Mouse (Mus musculus) heart, embryonic 11.5 days (tissue): Measurements from ENCODE around the gene Fam163b. TPM values are rescaled to one million over a fixed set of nuclear protein-coding genes. Genes with fewer than 3 reads are reported as not detected.

Source experiments
- ATAC-seq: fragments of 200-750 bp; cut with Nextera tagmentation; replicated peaks from 2 replicates; pipeline ENCODE4 v1.8.0; 2017; ENCODE audit warnings: moderate library complexity; ENCODE audit not compliant: insufficient number of reproducible peaks, low FRiP score, low TSS enrichment
- H3K27ac ChIP-seq: fragments of 300-500 bp; sonication (generic); 2 replicates; pipeline ENCODE4 v1.5.1; 2014; ENCODE audit warnings: mild to moderate bottlenecking, low read depth, low read length
- H3K27me3 ChIP-seq: fragments of 300-500 bp; sonication (generic); 2 replicates; pipeline ENCODE4 v1.6.1; 2014; ENCODE audit warnings: mild to moderate bottlenecking, low read length, mixed read lengths; ENCODE audit not compliant: control insufficient read depth, insufficient read depth
- H3K36me3 ChIP-seq: fragments of 300-500 bp; sonication (generic); 2 replicates; pipeline ENCODE4 v1.6.1; 2014; ENCODE audit warnings: mild to moderate bottlenecking, low read length, moderate library complexity, mixed read lengths; ENCODE audit not compliant: control insufficient read depth, insufficient read depth
- H3K4me1 ChIP-seq: fragments of 300-500 bp; sonication (generic); 2 replicates; pipeline ENCODE4 v1.6.1; 2014; ENCODE audit warnings: low read length; ENCODE audit not compliant: control insufficient read depth, insufficient read depth
- H3K4me2 ChIP-seq: fragments of 300-500 bp; sonication (generic); 2 replicates; pipeline ENCODE4 v1.6.1; 2014; ENCODE audit warnings: mild to moderate bottlenecking, moderate library complexity
- H3K4me3 ChIP-seq: fragments of 300-500 bp; sonication (generic); 2 replicates; pipeline ENCODE4 v1.5.1; 2014; ENCODE audit warnings: low read depth, low read length
- H3K9ac ChIP-seq: fragments of 300-500 bp; sonication (generic); 2 replicates; pipeline ENCODE4 v1.6.1; 2014; ENCODE audit warnings: mild to moderate bottlenecking, low read depth, low read length, moderate library complexity
- H3K9me3 ChIP-seq: fragments of 300-500 bp; sonication (generic); replicated peaks from 2 replicates; pipeline ENCODE4 v1.6.1; 2016; ENCODE audit warnings: low read length; ENCODE audit not compliant: control insufficient read depth
- WGBS: fragments of 180-500 bp; shearing (Covaris S2); extraction: QIAGEN DNeasy Blood & Tissue Kit; methylation state at CpG from one replicate; pipeline ENCODE4 v1.1.7; 2014; ENCODE audit not compliant: insufficient replicate concordance; 5-methylcytosine and 5-hydroxymethylcytosine counted together
- polyA plus RNA-seq: library from polyadenylated mRNA; unstranded; fragments of >200 nt; fragmentation: Nextera tagmentation; extraction: Ambion mirVana; gene quantifications from 2 replicates; pipeline ENCODE4 v1.2.1, GENCODE M21; 2014

The Fam163b gene
- polyA plus RNA-seq, 1 experiment from 2014 or later: 0.39 TPM

GRCm38 (mm10) chr2:27079649-27080048 is 62.6 kb downstream of the Fam163b start:
- Histone ChIP-seq H3K27me3 (0 out of 2 replicates have a peak, but pooled peaks cover 2% of the 10 kb centered on the region), H3K4me2 (peak overlapping the region; percentile 54), H3K36me3 (no peaks in the 10 kb centered on the region), H3K9ac (no peak overlapping the region; the same call in 1 of the 2 replicates), H3K27ac (0 out of 2 replicates have a peak overlapping the region, but pooled peaks have one; percentile 30), H3K9me3 (no peaks in the 10 kb centered on the region), H3K4me3 (peak overlapping the region; percentile 25), H3K4me1 (peaks cover 48% of the 10 kb centered on the region)
- WGBS: 40% methylated on average over 2 of the region's 2 CpGs
- peak; percentile 8; the same call in 1 of the 2 replicates for ATAC-seq

GRCm38 (mm10) chr2:27079152-27079584 is 63.1 kb downstream of the Fam163b start, which contains the start of gene Adamtsl2:
Adamtsl2 (plus strand) TSS chr2:27079379.
- H3K4me2 ChIP-seq: peak within 1 kb of the TSS; percentile 54
- no peaks in the 10 kb centered on the region for H3K9me3 ChIP-seq
- H3K27me3 ChIP-seq: 0 out of 2 replicates have a peak, but pooled peaks cover 2% of the 10 kb centered on the region
- WGBS: 1% methylated on average over 10 of the region's 10 CpGs
- peak within 1 kb of the TSS; percentile 12; the same call in 1 of the 2 replicates for H3K9ac ChIP-seq
- 0 out of 2 replicates have a peak within 1 kb of the TSS, but pooled peaks have one; percentile 30 for H3K27ac ChIP-seq
- peak within 1 kb of the TSS; percentile 25 for H3K4me3 ChIP-seq
- H3K4me1 ChIP-seq: peaks cover 44% of the 10 kb centered on the region
- ATAC-seq: peak; percentile 39
- no peaks in the 10 kb centered on the region for H3K36me3 ChIP-seq

GRCm38 (mm10) chr2:27078312-27078711 is 64.0 kb downstream of the Fam163b start:
- no peak overlapping the region for H3K4me3 ChIP-seq
- no peaks in the 10 kb centered on the region for H3K9me3 ChIP-seq
- H3K4me2 ChIP-seq: 0 out of 2 replicates have a peak overlapping the region, but pooled peaks have one; percentile 5
- WGBS: 29% methylated on average over 2 of the region's 2 CpGs
- H3K9ac ChIP-seq: no peak overlapping the region
- 0 out of 2 replicates have a peak, but pooled peaks cover 2% of the 10 kb centered on the region for H3K27me3 ChIP-seq
- ATAC-seq: no peak
- H3K4me1 ChIP-seq: peaks cover 36% of the 10 kb centered on the region
- no peak overlapping the region for H3K27ac ChIP-seq
- no peaks in the 10 kb centered on the region for H3K36me3 ChIP-seq

- Histone ChIP-seq H3K4me1 (peaks cover 36% of the 10 kb centered on the region), H3K27ac (no peak overlapping the region), H3K9ac (no peak overlapping the region), H3K4me2 (no peak overlapping the region), H3K27me3 (0 out of 2 replicates have a peak, but pooled peaks cover 2% of the 10 kb centered on the region), H3K4me3 (no peak overlapping the region), H3K36me3 (no peaks in the 10 kb centered on the region), H3K9me3 (no peaks in the 10 kb centered on the region)
- 62% methylated on average over 10 of the region's 10 CpGs for WGBS
- no peak for ATAC-seq
These were observed 64.5 kb downstream of the Fam163b start for GRCm38 (mm10) chr2:27077655-27078244.

- Histone ChIP-seq H3K9ac (no peak overlapping the region), H3K4me1 (peaks cover 40% of the 10 kb centered on the region), H3K27me3 (no peaks in the 10 kb centered on the region), H3K27ac (no peak overlapping the region), H3K4me3 (no peak overlapping the region), H3K36me3 (no peaks in the 10 kb centered on the region), H3K4me2 (no peak overlapping the region), H3K9me3 (no peaks in the 10 kb centered on the region)
- ATAC-seq: no peak
- 53% methylated on average over 3 of the region's 3 CpGs for WGBS
These were observed 66.8 kb downstream of the Fam163b start for GRCm38 (mm10) chr2:27075485-27075884.

- Histone ChIP-seq H3K4me1 (peaks cover 35% of the 10 kb centered on the region), H3K9ac (no peak overlapping the region), H3K27me3 (no peaks in the 10 kb centered on the region), H3K4me2 (no peak overlapping the region), H3K4me3 (no peak overlapping the region), H3K9me3 (no peaks in the 10 kb centered on the region), H3K36me3 (no peaks in the 10 kb centered on the region), H3K27ac (no peak overlapping the region)
- 76% methylated on average over 4 of the region's 4 CpGs for WGBS
- no peak for ATAC-seq
These were observed 67.5 kb downstream of the Fam163b start for GRCm38 (mm10) chr2:27074804-27075203.

- 68% methylated on average over 4 of the region's 4 CpGs for WGBS
- Histone ChIP-seq H3K36me3 (no peaks in the 10 kb centered on the region), H3K4me3 (no peak overlapping the region), H3K27me3 (no peaks in the 10 kb centered on the region), H3K9me3 (no peaks in the 10 kb centered on the region), H3K9ac (no peak overlapping the region), H3K27ac (no peak overlapping the region), H3K4me2 (no peak overlapping the region), H3K4me1 (peaks cover 22% of the 10 kb centered on the region)
- no peak for ATAC-seq
These were observed 68.9 kb downstream of the Fam163b start for GRCm38 (mm10) chr2:27073407-27073806.

GRCm38 (mm10) chr2:27071978-27072377 is 70.3 kb downstream of the Fam163b start, which contains the start of gene Mymk:
Mymk (minus strand) TSS chr2:27072179.
- Histone ChIP-seq H3K27ac (no peak within 1 kb of the TSS), H3K27me3 (0 out of 2 replicates have a peak, but pooled peaks cover 2% of the 10 kb centered on the region), H3K4me3 (no peak within 1 kb of the TSS), H3K36me3 (no peaks in the 10 kb centered on the region), H3K4me2 (no peak within 1 kb of the TSS), H3K9me3 (no peaks in the 10 kb centered on the region), H3K9ac (0 out of 2 replicates have a peak within 1 kb of the TSS, but pooled peaks have one; percentile 16), H3K4me1 (peaks cover 13% of the 10 kb centered on the region)
- ATAC-seq: no peak
- WGBS: 77% methylated on average over 2 of the region's 2 CpGs
